Mouse (Mus musculus) myocyte (in vitro differentiated cells): ENCODE results near the gene Rnf43. TPM values are rescaled to one million over a fixed set of nuclear protein-coding genes. Genes with fewer than 3 reads are reported as not detected.

ENCODE experiments used
- H3K27me3 ChIP-seq: one replicate; pipeline ENCODE4 v1.6.1; 2011; ENCODE audit not compliant: control insufficient read depth, insufficient read depth, insufficient read length
- H3K36me3 ChIP-seq: one replicate; pipeline ENCODE4 v1.6.1; 2011; ENCODE audit not compliant: control insufficient read depth, insufficient read depth
- H3K4me2 ChIP-seq: one replicate; pipeline ENCODE4 v1.6.1; 2011; ENCODE audit warnings: low read depth, control low read depth
- H3K4me3 ChIP-seq: one replicate; pipeline ENCODE4 v1.5.1; 2011; ENCODE audit warnings: mild to moderate bottlenecking, control low read depth, moderate library complexity
- H3K79me2 ChIP-seq: one replicate; pipeline ENCODE4 v1.6.1; 2011; ENCODE audit not compliant: control insufficient read depth, insufficient read depth
- H3ac ChIP-seq: one replicate; pipeline ENCODE4 v1.6.1; 2011; ENCODE audit not compliant: control insufficient read depth, insufficient read length
- CEBPB ChIP-seq: IDR thresholded peaks from 2 replicates; pipeline ENCODE4 v1.6.1; 2011; ENCODE audit warnings: mild to moderate bottlenecking, moderate library complexity; ENCODE audit not compliant: poor library complexity, insufficient read depth, severe bottlenecking
- E2F4 ChIP-seq: IDR thresholded peaks from one replicate; pipeline ENCODE4 v1.6.1; 2011; ENCODE audit warnings: mild to moderate bottlenecking, control low read depth, moderate library complexity; ENCODE audit not compliant: insufficient read depth
- MAX ChIP-seq: IDR thresholded peaks from one replicate; pipeline ENCODE4 v1.6.1; 2011; ENCODE audit warnings: low read depth, mild to moderate bottlenecking, control low read depth
- MYOD1 ChIP-seq, 3 experiments: IDR thresholded peaks; one replicate each; pipeline ENCODE4 v1.6.1; 2011; ENCODE audit warnings: control low read depth in 2 of 3, low read depth in 2 of 3, mild to moderate bottlenecking in 2 of 3, moderate library complexity in 1 of 3; ENCODE audit not compliant: insufficient read length in 2 of 3, control insufficient read depth in 1 of 3
- MYOG ChIP-seq, 3 experiments: IDR thresholded peaks; one replicate each; pipeline ENCODE4 v1.6.1; 2011; ENCODE audit warnings: control low read depth in 2 of 3, low read depth in 2 of 3, mild to moderate bottlenecking in 2 of 3; ENCODE audit not compliant: insufficient read length in 2 of 3, control insufficient read depth in 1 of 3, insufficient read depth in 1 of 3
- POLR2A ChIP-seq: IDR thresholded peaks from one replicate; pipeline ENCODE4 v1.6.1; 2011; ENCODE audit warnings: low read depth, mild to moderate bottlenecking, control low read depth, moderate library complexity; ENCODE audit not compliant: insufficient read length
- POLR2AphosphoS2 ChIP-seq: IDR thresholded peaks from one replicate; pipeline ENCODE4 v1.6.1; 2011; ENCODE audit warnings: low read depth, control low read depth; ENCODE audit not compliant: insufficient read length
- REST ChIP-seq: IDR thresholded peaks from one replicate; pipeline ENCODE4 v1.6.1; 2011; ENCODE audit warnings: mild to moderate bottlenecking, control low read depth, moderate library complexity; ENCODE audit not compliant: insufficient read depth, insufficient read length
- SRF ChIP-seq: IDR thresholded peaks from one replicate; pipeline ENCODE4 v1.6.1; 2011; ENCODE audit warnings: low read depth; ENCODE audit not compliant: control insufficient read depth, insufficient read length
- TCF12 ChIP-seq: IDR thresholded peaks from one replicate; pipeline ENCODE4 v1.6.1; 2011; ENCODE audit warnings: mild to moderate bottlenecking, control low read depth; ENCODE audit not compliant: poor library complexity, insufficient read depth, severe bottlenecking
- TCF3 ChIP-seq: IDR thresholded peaks from one replicate; pipeline ENCODE4 v1.6.1; 2011; ENCODE audit warnings: low read depth, control low read depth; ENCODE audit not compliant: insufficient read length
- USF1 ChIP-seq: IDR thresholded peaks from one replicate; pipeline ENCODE4 v1.6.1; 2011; ENCODE audit warnings: low read depth, mild to moderate bottlenecking, control low read depth, moderate library complexity
- polyA plus RNA-seq: library from polyadenylated mRNA; unstranded; fragments of >200 nt; fragmentation: generic; extraction: Trizol; gene quantifications from one replicate; pipeline ENCODE4 v1.2.1, GENCODE M21; 2012; ENCODE audit warnings: missing spikeins

Rnf43 gene
- polyA plus RNA-seq, 1 experiment, result not detected

GRCm38 (mm10) chr11:87722168-87722567, 59.6 kb downstream of the Rnf43 start:
- Histone ChIP-seq H3K36me3 (no peaks in the 10 kb centered on the region), H3K79me2 (no peaks in the 10 kb centered on the region), H3K27me3 (peaks cover 74% of the 10 kb centered on the region), H3K4me2 (no peak overlapping the region), H3K4me3 (no peak overlapping the region), H3ac (no peak overlapping the region)
- no peak for TF ChIP-seq TCF12
- TF ChIP-seq SRF, result no peak
- no peak for TF ChIP-seq MAX
- no peak for TF ChIP-seq E2F4
- TF ChIP-seq POLR2A, result no peak
- no peak for TF ChIP-seq REST
- TF ChIP-seq USF1, result no peak
- TF ChIP-seq POLR2AphosphoS2, result no peak
- no peak for TF ChIP-seq TCF3
- TF ChIP-seq CEBPB, result no peak
- TF ChIP-seq MYOD1 (IDR thresholded peaks at IDR 0.05; ENCODE audit: control insufficient read depth in 1 of 3, insufficient read length in 2 of 3, low read depth in 2 of 3), result no peak
- TF ChIP-seq MYOG (IDR thresholded peaks at IDR 0.05; ENCODE audit: control insufficient read depth in 1 of 3, insufficient read depth in 1 of 3, insufficient read length in 2 of 3, low read depth in 2 of 3), result no peak

GRCm38 (mm10) chr11:87722891-87723290, 60.4 kb downstream of the Rnf43 start:
- TF ChIP-seq POLR2A (no peak), MAX (no peak), SRF (no peak), USF1 (no peak), POLR2AphosphoS2 (no peak), E2F4 (no peak), TCF3 (no peak), MYOG (IDR thresholded peaks at IDR 0.05; ENCODE audit: control insufficient read depth in 1 of 3, insufficient read depth in 1 of 3, insufficient read length in 2 of 3, low read depth in 2 of 3) (no peak), MYOD1 (IDR thresholded peaks at IDR 0.05; ENCODE audit: control insufficient read depth in 1 of 3, insufficient read length in 2 of 3, low read depth in 2 of 3) (no peak), REST (no peak), TCF12 (no peak), CEBPB (no peak)
- Histone ChIP-seq H3K4me3 (no peak overlapping the region), H3K4me2 (no peak overlapping the region), H3K79me2 (no peaks in the 10 kb centered on the region), H3K36me3 (no peaks in the 10 kb centered on the region), H3ac (no peak overlapping the region), H3K27me3 (peaks cover 69% of the 10 kb centered on the region)

- Histone ChIP-seq H3K36me3 (no peaks in the 10 kb centered on the region), H3K79me2 (no peaks in the 10 kb centered on the region), H3K4me2 (no peak overlapping the region), H3K27me3 (peaks cover 68% of the 10 kb centered on the region), H3K4me3 (no peak overlapping the region), H3ac (no peak overlapping the region)
- TF ChIP-seq TCF3 (no peak), POLR2AphosphoS2 (no peak), TCF12 (no peak), CEBPB (no peak), POLR2A (no peak), SRF (no peak), REST (no peak), E2F4 (no peak), MYOD1 (IDR thresholded peaks at IDR 0.05; ENCODE audit: control insufficient read depth in 1 of 3, insufficient read length in 2 of 3, low read depth in 2 of 3) (no peak), USF1 (no peak), MYOG (IDR thresholded peaks at IDR 0.05; ENCODE audit: control insufficient read depth in 1 of 3, insufficient read depth in 1 of 3, insufficient read length in 2 of 3, low read depth in 2 of 3) (no peak), MAX (no peak)
Measured at GRCm38 (mm10) chr11:87725515-87725914, 63.0 kb downstream of the Rnf43 start.

GRCm38 (mm10) chr11:87725964-87726562, 63.5 kb downstream of the Rnf43 start:
- no peak for TF ChIP-seq MAX
- no peak for TF ChIP-seq TCF3
- no peak for TF ChIP-seq MYOD1 (IDR thresholded peaks at IDR 0.05; ENCODE audit: control insufficient read depth in 1 of 3, insufficient read length in 2 of 3, low read depth in 2 of 3)
- no peak for TF ChIP-seq TCF12
- no peak for TF ChIP-seq CEBPB
- TF ChIP-seq POLR2AphosphoS2, result no peak
- TF ChIP-seq POLR2A, result no peak
- no peak for TF ChIP-seq REST
- no peak for TF ChIP-seq E2F4
- TF ChIP-seq USF1, result no peak
- no peak for TF ChIP-seq MYOG (IDR thresholded peaks at IDR 0.05; ENCODE audit: control insufficient read depth in 1 of 3, insufficient read depth in 1 of 3, insufficient read length in 2 of 3, low read depth in 2 of 3)
- TF ChIP-seq SRF, result no peak
- Histone ChIP-seq H3K36me3 (no peaks in the 10 kb centered on the region), H3K4me3 (no peak overlapping the region), H3K4me2 (no peak overlapping the region), H3ac (no peak overlapping the region), H3K79me2 (no peaks in the 10 kb centered on the region), H3K27me3 (peaks cover 62% of the 10 kb centered on the region)

- peaks cover 54% of the 10 kb centered on the region for H3K27me3 ChIP-seq
- TF ChIP-seq TCF3, result no peak
- TF ChIP-seq MYOD1 (IDR thresholded peaks at IDR 0.05; ENCODE audit: control insufficient read depth in 1 of 3, insufficient read length in 2 of 3, low read depth in 2 of 3), result no peak
- no peak for TF ChIP-seq SRF
- no peak for TF ChIP-seq TCF12
- H3K4me2 ChIP-seq, result no peak overlapping the region
- no peaks in the 10 kb centered on the region for H3K36me3 ChIP-seq
- H3ac ChIP-seq, result no peak overlapping the region
- no peaks in the 10 kb centered on the region for H3K79me2 ChIP-seq
- no peak overlapping the region for H3K4me3 ChIP-seq
Measured at GRCm38 (mm10) chr11:87727021-87727420, 64.5 kb downstream of the Rnf43 start.
